Mouse (Mus musculus) lung, postnatal 10 days (tissue): ENCODE measurements at regions not wholly inside any gene's neighbourhood (a gene's known extent, or its start where the extent isn't known, plus 50 kb on each side); places are given as distances from the start of the nearest gene placed in this dataset.
A peak's percentile ranks its signal among the peaks of the same experiment; 100 is the strongest.

Experiments used
- DNase-seq: peaks from one replicate; pipeline ENCODE4 v3.0.0; 2021

DNA sequence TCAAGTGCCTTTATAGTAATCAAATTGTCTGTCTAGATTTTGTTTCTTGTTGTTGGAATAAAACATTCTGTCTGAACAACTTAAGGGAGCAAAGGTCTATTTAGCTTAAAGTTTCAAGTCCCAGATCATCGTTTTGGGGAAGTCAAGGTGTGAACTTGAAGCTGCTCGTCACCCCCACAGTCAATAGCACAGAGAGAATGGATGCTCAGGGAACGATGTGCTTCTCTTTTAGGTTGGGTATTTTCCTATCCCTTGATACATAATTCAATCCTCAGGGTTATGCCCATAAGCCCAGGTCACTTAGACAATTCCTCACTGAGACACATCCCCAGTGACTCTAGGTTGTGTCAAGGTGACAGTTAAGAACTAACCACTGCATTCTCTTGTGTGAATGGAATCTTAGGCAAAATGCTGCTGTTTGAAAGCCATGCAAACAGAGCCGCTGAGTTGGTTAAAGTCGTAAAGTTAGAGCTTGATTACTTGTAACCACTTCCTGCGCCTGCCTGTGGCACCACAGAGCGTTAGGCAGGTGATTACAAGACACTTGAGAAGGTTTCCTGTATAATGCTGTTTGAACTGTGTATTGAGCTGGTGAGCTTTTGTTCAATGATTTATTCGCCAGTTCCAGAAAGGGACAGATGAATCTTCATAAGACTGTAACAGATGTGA is 170.2 kb downstream of the Btg1 start:
- DNase-seq = no peak

DNA sequence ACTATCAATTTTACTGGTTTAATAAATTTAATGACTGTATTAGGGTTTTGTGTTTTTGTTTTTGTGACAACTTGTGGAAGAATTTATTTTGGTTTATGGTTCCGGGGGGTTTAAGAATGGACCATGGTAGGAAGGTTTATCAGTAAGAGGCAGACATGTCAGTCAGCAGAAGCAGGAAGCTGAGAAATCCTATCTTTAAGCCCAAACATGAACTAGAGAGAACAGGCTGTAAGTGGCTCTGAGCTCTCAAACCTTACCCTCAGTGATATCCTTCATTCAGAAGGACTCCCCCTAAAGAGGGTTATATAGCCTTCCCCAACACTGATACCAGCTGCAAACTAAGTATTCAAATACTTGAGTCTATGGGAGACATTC is 170.8 kb downstream of the Btg1 start:
- DNase-seq = no peak

DNA sequence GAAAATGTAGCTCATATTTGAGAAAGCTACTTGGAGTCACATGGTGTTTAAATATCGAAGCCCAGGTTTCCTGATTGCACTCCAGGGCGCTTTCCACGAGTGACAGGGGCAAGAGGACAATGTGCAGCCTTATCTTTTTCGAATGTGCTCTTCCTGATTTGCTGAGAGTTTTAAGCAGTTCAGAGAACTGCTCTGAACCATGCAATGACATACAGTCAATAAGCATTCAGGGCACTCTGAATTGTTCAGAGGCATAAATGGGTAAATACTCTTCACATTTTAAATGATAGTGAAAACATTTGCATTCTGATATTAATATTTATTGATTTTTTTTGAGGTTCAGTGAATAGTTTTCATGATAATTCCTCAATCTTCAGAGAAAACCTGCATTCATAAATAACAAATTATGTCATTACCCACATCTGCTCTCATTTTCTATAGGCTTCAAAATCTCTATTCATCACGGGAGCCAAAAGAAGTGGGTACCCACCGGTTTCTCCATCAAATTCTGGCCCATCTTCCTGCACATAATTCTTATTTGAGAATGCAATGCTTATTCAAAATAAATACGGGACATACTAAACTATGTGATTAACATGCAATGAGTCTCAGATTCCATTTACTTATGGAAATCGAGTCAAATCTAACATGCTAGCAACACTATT is 171.7 kb downstream of the Btg1 start:
- DNase-seq = no peak

DNA sequence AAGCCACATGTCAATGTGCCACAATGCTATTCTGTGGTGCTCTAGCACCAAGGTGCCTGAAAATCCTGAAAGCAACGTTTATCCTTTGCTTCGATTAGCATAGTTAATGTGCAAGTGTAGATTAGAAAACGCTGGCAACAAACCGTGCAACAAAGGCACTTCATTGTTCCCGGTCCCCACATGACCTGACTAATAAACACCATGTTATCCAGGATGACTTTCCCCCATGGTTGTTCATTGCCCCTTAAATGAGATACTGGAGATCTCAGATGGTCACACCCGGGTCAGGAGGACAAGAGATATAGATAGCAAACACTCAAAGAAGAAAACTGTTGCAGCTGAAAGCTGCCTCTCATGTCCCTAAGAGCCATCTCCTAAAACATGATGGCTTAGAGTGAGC is 180.3 kb downstream of the Btg1 start:
- DNase-seq = no peak

DNA sequence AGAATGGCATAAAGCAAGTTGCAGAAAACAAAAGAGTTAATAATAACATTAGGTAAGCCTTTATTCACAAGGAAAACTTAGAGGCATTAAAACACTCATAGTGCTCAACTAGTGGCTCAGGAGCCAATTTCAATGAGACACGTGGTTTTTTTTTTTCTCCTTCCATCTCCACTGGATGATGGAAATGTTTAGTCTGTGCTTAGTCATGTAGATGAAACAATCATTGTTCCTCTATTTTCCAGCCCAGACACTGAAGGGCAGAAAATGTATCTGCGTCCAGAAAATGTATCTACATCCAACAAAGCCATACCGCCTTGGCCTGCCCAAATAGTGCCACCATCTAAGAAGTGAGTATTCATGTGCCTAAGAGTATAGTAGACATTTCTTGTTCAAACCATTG is 184.0 kb downstream of the Btg1 start:
- no peak for DNase-seq

DNA sequence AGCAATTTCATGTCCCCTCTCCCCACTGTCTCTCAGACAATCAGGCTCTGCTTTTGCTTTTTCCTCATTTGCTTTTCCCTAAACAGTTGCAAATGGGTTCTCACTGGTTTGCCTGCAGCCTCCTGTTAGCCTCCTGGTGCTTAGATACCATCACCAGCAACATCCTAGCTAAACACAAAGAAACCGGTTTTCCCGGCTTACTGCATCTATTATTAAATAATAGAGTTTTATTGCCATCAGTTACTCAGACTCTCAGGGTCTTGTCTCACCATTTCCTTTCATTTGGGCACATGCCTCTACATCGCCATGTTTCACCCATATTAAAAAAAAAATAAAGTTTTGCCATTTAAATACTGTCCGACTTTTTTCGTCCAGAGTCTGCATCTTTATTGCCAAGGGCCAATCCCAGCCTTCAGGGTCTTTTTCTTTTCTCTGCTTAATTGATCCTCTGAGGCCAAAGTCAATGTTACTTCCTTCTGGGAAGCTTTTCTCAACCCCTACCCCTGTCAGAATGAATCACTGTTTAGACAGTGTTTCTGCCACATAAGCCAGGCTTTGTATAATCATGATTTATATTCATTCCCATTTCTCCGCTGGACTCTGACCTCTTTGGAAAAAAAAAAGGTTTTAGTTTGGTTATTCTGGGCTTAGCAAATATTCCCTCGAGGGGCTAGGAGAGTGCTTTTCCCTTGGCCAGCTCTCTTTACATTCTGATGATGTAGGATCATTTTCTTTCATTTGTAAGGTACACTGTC is 187.4 kb downstream of the Btg1 start:
- DNase-seq = no peak

DNA sequence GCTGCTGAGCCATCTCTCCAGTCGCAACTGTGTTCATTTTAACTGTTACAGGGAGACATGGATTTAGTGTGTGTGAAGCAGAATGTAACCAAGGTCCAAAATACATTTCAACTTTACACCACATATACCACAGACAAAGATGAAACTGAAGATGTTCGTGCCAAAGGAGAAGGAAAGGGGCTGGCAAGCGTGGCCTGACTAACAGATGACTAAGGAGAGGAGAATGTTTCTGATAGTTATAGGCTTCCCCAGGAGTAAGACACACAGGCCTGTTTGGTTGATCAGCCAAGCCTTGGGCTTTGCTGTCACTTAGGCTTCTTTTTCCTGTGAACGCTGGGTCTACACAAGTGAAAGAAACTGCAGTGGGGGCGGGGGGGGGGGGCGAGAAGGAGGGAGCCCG is 189.8 kb downstream of the Btg1 start:
- no peak for DNase-seq

DNA sequence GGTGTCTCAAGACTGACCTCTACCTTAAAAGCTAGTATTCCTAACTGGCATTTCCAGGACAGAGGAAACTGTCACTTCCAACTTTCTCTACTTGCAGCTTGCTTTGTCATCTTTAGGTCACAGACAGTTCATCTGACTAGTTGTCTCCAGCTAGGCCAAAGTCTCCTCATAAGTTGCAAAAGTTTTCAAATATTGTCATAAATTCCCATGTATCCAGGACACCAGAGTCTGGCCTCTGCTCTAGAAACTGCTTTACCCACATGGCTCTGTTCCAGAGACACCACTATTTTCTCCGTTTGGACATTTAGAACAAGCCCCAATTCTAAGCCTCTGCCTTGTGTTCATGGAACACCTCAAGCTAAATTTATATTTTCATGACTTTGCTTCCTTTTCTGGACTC is 205.0 kb downstream of the Btg1 start:
- peak; percentile 48 for DNase-seq

DNA sequence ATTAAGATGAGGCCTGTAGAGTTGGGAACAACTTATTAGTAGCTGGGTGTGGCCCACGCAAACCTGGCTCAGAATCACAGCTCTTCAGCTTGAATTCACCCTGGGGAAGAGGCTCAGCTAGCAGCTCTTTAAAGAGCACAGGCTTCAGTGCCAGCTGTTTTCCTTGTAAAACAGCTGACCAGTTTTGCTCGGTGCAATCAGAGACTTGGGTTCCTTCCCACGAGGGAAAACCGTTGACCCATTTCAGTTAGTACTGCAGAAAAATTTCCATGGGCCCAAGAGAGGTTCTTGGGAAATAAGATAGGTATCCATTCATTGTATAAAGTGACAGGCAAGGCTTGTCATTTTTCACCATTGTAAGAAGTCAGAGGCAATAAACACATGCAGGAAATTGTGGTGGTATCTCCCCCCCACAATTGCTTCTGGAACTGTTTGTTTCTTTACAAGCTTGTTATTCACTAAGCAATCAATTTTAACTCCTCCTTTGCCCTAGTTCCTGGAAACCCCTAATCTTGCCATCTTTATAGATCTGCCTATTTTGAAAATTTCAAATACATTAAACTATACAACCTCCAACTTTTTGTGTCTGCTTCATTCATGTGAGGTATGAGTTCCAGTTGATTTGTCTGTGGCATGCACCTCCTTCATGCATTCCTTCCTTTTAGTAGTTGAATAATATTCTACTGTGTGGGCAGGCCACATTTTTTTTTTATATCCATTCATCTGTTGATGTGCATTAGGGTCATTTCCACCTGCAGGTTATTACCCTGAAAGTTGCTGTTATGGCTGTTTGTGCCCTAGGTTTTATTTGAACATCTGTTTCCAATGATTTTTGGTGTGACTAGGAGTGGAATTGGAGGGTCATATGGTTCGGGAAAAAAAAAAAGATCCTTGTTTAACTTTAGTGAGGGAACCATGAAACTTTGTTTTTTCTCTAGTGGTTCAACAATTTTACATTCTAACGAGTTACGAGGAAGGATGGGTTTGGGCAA is 205.8 kb downstream of the Btg1 start:
- peak; percentile 59 for DNase-seq

DNA sequence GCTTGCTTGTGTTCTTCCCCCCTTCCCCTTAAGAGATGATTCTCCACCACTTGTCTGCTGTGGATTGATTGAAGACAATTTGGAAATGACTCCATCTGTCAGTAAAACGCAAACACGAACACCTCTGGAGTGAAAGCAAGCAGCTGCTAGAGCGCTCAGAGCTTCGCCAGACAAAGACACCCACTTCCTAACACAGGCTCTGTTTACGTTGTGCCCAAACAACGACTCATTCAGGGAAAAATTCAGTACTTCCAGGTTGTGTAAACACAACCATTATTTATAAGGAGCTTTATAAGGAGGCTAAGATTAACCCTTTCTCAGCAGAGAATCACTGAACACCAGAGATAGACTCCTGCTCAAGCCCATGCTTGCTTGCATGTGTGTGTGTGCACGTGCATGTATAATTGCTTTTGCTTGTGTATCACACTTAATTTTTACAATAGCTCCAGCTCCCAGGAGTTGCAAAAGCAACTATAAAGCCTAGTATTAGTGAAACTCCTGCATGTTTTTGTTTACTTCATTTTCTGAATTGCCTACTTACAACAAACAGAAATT is 209.5 kb downstream of the Btg1 start:
- DNase-seq = peak; percentile 52

DNA sequence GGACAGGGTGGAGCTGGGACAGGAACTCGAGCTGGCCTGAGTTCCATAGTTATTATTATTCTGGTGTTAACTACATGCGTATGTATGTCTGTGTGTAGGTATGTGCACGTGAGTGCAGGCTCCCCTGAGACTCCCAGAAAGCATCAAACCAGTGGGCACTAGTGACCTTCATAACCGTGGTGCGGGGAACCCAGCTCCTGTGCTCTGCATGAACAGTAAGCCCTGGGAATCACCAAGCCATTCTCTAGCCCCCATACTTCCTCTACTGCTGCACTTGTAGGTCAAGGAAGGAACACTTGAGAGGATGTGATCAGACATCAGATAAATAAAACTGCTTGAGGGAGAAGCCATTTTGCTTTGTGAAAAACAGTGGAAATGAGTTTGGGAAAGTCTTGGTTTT is 211.2 kb downstream of the Btg1 start:
- no peak for DNase-seq

DNA sequence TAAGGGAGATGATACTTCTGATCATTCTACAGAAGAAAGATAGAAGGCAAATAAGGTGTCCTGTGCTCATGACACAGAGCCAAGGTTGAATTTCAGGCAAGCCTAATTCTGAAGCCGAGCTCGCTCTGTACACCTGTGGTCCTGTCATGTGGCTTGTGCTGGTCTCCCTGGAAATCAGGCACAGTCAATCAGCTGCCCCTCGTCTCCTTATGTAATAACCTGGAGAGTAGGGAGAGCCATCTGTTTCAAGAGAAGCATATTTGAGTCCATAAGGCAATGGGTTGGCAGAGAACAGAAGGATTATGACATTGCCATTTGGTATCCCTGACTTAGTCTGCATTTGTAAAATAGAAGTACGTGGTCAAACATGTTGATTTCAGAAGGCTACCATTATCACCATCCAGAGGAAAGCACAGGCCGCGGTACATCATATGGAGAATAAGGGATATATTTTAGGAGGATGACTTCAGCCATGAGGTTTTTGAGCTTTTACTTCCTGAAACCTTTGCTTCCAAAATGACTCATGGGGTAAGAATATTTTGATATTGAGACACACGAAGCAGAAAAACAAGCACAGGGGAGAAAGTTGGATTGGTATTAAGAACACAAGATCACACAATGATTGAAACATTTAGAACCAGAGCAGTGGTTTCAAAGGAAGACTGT is 211.9 kb downstream of the Btg1 start:
- no peak for DNase-seq

DNA sequence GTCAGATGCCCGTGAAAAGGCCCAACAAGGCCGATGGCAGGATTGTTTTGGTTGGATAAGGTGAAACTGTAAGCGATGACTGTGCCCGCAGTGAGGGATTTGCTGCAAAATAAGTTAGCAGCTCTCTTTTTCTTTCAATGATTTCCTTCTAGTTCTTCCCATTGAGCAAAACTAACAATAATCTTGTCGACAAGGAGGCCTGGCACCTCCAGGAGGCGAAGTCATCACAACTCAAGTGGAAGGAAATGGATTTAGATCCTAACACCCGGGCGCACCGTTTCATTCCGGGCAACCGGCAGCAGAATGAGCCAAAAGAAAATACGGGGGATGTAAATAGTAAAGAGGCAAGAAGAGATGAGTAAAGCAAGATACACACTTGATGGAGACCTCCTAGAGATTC is 214.3 kb downstream of the Btg1 start:
- no peak for DNase-seq

DNA sequence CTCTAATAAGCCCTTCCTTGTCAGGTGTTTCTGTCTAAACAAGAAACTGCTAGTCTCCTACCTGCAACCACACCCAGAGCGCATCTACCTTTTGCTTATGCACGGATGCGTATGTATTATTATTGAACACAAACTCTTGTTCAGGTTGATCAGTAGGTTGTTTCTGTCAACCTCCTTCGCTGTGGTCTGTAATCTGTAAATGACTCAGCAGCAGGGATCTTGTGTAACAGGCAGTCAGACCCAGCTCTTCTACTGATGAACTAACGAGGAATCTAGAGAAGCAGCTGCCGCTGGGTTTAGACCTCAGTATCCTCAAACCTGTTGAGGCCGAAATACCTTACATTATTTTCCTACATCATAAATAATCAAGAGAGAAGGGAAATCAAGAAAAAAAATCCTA is 220.4 kb downstream of the Btg1 start:
- DNase-seq = no peak

DNA sequence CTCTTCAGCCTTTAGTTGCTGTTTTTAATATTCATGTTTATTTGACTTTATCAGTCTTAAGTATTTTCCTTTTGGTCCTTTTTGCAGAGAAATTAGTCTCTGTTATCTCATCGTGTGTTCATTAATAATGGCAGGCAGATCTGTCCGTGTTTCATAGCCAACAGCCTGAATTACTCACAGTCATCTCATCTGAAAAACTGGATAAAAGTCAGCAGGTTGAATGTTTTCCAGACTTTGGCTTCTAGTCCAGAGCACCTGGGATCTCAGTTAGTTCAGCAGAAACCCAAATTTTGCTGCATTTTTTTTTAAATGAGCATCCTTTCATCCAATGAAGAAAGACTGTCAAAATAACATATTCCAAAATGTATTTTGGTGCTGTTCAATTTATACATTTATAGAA is 224.3 kb downstream of the Btg1 start:
- no peak for DNase-seq

DNA sequence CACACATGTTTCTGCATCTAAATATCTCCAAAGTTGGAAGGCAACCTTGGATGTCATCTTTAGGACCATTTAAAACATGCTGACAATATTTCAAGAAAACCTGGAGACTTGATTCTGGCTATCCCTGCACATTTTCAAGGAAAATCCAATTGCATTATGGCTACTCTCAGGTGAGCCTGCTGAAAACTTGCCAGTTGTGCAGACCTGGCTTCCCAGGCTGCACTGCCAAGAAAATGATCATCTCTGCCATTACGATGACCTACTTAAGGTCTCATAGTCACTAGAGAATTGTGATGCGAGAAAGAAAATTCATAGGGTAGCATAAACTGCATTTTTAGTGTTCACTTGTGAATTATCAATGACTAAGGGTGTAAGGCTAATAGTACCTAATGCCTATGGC is 225.2 kb downstream of the Btg1 start:
- DNase-seq = no peak

DNA sequence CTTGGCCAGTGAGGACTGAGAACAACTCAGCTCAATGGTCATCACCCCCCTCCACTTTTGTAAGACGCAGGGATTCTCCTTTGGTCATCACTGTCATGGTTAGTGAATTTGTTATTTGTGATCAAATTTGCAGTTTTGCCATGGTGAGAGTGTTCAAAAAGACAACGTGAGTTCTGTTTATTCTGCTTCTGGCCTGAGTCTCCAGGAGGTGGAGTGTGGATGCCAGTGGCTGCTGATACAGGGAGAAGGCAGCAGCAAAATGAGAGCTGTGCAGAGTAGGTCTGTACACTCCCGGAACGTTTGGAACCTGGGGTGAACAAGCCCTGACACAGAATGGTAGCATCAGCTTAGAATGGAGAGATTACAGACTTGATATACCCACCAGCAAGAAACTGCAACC is 229.1 kb downstream of the Btg1 start:
- DNase-seq = no peak

DNA sequence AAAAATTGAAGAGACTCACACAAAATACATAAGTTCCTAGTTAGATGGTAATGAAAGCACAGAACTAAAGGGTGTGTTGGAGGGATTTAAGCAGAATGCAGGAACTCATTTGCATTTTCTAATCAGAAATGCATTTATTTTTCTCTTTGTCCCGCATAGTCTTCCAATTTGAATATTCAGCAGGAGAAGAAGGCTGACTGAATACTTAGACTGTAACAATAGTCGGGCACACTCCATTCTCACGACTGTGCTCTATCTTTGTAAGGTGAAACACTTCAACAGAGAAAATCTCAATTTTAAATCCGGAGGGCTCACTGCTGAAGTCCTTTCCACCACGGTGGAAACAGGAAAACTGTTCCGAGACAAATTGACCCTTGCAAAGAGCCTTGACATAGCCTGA is 230.2 kb downstream of the Btg1 start:
- DNase-seq = no peak

DNA sequence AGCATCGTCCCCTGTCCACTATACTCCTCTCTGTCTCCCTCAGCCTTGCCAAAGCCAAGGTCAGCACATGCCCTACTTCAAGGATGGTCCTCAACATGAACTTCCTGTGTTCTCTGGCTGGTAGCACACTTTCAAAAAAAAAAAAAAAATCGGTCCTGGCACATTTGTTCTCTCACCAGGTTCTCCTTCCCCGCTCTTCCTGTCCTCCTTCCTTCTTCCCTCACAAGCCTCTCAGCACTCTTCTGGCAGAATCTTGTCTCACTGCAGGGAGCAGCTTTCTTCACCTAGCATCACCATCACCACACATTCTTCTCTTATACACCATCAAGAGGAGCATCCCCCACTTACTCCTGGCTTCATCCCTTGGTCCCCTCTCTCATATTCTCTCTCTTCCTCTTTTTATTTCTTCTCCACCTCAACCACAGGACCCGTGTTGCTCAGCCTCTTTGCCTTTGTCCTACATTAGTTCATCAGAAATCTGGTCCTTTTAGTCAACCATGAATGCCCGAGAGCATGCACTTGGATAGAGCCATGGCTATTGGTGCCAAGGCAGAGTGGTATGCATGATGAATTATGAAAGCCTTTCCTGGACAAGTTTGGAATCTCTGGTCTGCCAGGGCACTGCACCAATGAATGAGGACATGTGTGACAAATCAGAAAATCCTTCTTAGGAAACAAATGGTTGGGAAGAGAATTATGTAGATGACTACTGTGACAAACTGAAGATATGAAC is 230.8 kb downstream of the Btg1 start:
- DNase-seq = no peak

DNA sequence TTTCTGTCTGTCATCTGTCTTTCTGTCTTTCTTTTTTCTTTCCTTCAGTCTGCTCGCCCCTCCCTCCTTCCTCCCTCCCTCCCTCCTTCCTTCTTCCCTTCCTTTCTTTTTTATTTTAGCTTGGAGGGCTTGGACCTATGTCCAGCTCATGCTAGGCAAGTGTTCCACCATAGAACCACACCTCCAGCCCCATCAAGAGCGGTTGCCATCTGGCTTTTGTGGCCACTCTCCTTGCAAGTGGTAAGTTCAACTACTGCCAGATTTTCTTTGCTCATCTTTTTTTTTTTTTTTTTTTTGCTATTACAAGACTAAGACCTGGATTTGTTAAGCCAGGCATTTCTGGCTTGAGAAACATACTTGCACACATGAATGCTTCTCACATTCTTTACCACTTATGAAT is 231.7 kb downstream of the Btg1 start:
- no peak for DNase-seq

DNA sequence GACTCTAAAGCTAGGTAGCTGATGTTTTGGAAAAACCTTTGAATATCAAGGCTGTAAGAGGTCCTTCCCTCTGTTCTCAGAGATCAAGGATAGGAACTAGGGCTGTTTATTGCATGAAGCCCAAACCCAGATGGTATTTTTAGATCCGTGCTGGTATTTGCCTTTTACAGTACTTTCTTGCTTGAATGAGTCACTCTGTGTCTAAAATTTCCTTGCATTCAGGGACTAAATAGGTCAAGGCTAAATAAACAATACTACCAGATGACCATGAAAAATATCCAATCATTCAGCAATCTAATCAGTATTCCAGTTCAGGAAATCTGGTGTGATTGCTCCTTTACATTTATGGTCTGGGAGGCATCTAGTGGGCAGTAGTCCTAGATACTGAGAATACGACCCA is 243.6 kb downstream of the Btg1 start:
- DNase-seq = no peak

DNA sequence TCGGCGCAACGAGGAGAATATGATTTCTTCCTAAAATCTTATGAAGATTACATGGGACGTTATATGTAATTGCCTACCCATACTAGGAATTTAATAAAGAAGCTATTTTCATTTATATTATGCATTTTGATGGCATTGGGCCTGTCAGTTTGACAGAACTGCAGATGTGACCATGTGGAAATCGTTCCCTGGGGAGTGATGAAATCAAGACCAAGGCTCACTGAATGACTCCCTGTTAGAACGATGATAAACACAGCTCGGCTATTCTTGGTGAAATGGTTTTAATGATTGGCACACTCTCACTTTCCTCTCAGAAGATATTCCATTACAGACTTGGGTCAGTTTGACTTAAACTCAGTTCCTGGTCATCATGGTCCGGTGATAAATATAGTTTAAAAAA is 246.4 kb downstream of the Btg1 start:
- DNase-seq = no peak
